Mouse (Mus musculus) mature B cell (primary cell): ENCODE data around the gene Galk2.

ENCODE experiments used
- in situ Hi-C: fragments of 300-500 bp; cut with MboI; formaldehyde crosslinking; loops from 2 replicates; pipeline ENCODE4 v1.14.3; 2019

Gene Galk2

GRCm38 (mm10) chr2:125900797-125901410 is 42.0 kb downstream of the Galk2 start:
- in situ Hi-C loops, result no loop called here

GRCm38 (mm10) chr2:125901426-125901825 is 42.5 kb downstream of the Galk2 start:
- in situ Hi-C loops, result no loop called here

GRCm38 (mm10) chr2:125906407-125907066 is 47.6 kb downstream of the Galk2 start:
- in situ Hi-C loops, result no loop called here

GRCm38 (mm10) chr2:125907580-125908255 is 48.8 kb downstream of the Galk2 start:
- in situ Hi-C loops, result no loop called here

GRCm38 (mm10) chr2:125914167-125914566 is 55.3 kb downstream of the Galk2 start:
- in situ Hi-C loops, result no loop called here

- in situ Hi-C loops, result no loop called here
Measured at GRCm38 (mm10) chr2:125914713-125915112, 55.8 kb downstream of the Galk2 start.

- in situ Hi-C loops, result no loop called here
Measured at GRCm38 (mm10) chr2:125916652-125917296, 57.9 kb downstream of the Galk2 start.

GRCm38 (mm10) chr2:125917297-125917679 is 58.4 kb downstream of the Galk2 start:
- in situ Hi-C loops, result no loop called here

- in situ Hi-C loops, result no loop called here
Measured at GRCm38 (mm10) chr2:125921273-125921672, 62.4 kb downstream of the Galk2 start.

GRCm38 (mm10) chr2:125922149-125922548 is 63.2 kb downstream of the Galk2 start:
- in situ Hi-C loops, result no loop called here

- in situ Hi-C loops, result no loop called here
Measured at GRCm38 (mm10) chr2:125922877-125923276, 64.0 kb downstream of the Galk2 start.

GRCm38 (mm10) chr2:125923346-125923745 is 64.4 kb downstream of the Galk2 start:
- in situ Hi-C loops, result no loop called here

GRCm38 (mm10) chr2:125924554-125924953 is 65.6 kb downstream of the Galk2 start:
- in situ Hi-C loops, result no loop called here

GRCm38 (mm10) chr2:125925081-125925480 is 66.2 kb downstream of the Galk2 start:
- in situ Hi-C loops, result no loop called here

- in situ Hi-C loops, result no loop called here
Measured at GRCm38 (mm10) chr2:125929396-125929795, 70.5 kb downstream of the Galk2 start.

- in situ Hi-C loops, result no loop called here
Measured at GRCm38 (mm10) chr2:125929872-125930271, 71.0 kb downstream of the Galk2 start.

GRCm38 (mm10) chr2:125931193-125931592 is 72.3 kb downstream of the Galk2 start:
- in situ Hi-C loops, result no loop called here

GRCm38 (mm10) chr2:125932734-125933133 is 73.8 kb downstream of the Galk2 start:
- in situ Hi-C loops, result no loop called here

- in situ Hi-C loops, result no loop called here
Measured at GRCm38 (mm10) chr2:125933977-125934376, 75.1 kb downstream of the Galk2 start.

GRCm38 (mm10) chr2:125936396-125936795 is 77.5 kb downstream of the Galk2 start:
- in situ Hi-C loops, result no loop called here

- in situ Hi-C loops, result no loop called here
Measured at GRCm38 (mm10) chr2:125938993-125939642, 80.2 kb downstream of the Galk2 start.
